Mouse (Mus musculus) left cerebral cortex, postnatal 36 days (tissue): ENCODE measurements at regions not wholly inside any gene's neighbourhood (a gene's known extent, or its start where the extent isn't known, plus 50 kb on each side); places are given as distances from the start of the nearest gene placed in this dataset.
A peak's percentile ranks its signal among the peaks of the same experiment; 100 is the strongest.
"Not testable (repeated sequence)": the region's sequence is repeated elsewhere in the genome, so short reads cannot be mapped to it uniquely, and the experiment has no call there.

Experiments used
- DNase-seq, 2 experiments: peaks; one replicate each; pipeline ENCODE4 v3.0.0; 2021 to 2022; ENCODE audit warnings: low spot score in 2 of 2, mixed read lengths in 1 of 2
- intact Hi-C: fragments of 180-260 bp; cut with DNase I; formaldehyde crosslinking; loops from one replicate; pipeline ENCODE4 v1.15.1; 2025

DNA sequence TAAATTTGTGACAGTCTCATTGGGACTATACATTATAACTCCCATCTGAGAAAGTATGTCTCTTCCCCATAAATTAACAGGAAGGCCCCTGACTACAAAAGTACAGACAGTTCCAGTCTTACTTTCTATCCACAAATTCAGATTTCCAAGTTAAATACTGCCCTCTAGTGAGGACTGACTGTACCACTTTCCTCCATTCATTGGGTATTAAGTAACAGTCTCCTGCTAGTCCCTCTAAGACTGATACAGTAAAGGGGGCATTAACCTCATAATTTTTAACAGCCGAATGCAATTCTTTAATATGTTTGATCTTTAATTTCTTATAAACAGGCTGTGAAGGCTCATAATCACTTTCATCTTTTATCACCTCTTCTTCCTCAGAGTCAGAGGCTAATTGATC is 131.0 kb upstream of the Adcyap1 start:
- intact Hi-C loops, DNase-seq: not testable (repeated sequence)

- no peak for DNase-seq
- intact Hi-C loops, result no loop called here
Observed at GRCm38 (mm10) chr17:93068489-93068888, 130.3 kb upstream of the Adcyap1 start.

GRCm38 (mm10) chr17:93084048-93084447 is 114.8 kb upstream of the Adcyap1 start:
- no peak for DNase-seq
- intact Hi-C loops, result no loop called here

- intact Hi-C loops, result no loop called here
- DNase-seq, result no peak
Observed at GRCm38 (mm10) chr17:93104516-93104915, 94.3 kb upstream of the Adcyap1 start.

GRCm38 (mm10) chr17:93140003-93140402 is 58.8 kb upstream of the Adcyap1 start:
- intact Hi-C loops, result no loop called here
- no peak for DNase-seq

DNA sequence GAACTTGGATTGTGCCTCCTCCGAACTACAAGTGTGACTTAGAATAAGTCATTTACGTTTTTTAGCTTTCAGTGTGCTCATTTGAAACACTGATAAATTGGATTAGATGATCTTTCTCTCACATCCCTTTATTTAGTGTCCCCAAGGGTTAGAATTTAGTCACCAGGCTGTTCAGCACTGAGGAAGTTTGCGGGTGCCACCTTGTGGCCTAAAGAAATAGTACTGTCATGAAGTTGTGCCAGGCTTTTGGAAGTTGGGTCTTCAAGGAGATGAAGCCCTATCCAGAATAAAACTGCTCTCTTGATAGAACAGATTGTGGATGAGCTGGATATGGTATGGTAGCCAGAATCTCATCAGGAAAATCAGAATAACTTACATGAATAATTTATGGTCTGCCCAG is 57.7 kb upstream of the Adcyap1 start:
- peak; percentile 37 to 58 for DNase-seq
- intact Hi-C loops, result no loop called here
